Mouse (Mus musculus): ENCODE results near the gene Npas3. TPM values are rescaled to one million over a fixed set of nuclear protein-coding genes. Genes with fewer than 3 reads are reported as not detected.

Npas3 gene
- polyA plus RNA-seq, 1 experiment = not detected

- Histone ChIP-seq H3K4me1 (ENCODE audit: control insufficient read depth, insufficient read depth, low read length) (no peaks in the 10 kb centered on the region), H3K4me3 (ENCODE audit: insufficient read depth, low read depth, low read length) (no peak overlapping the region), H3K27ac (ENCODE audit: insufficient read depth, low read depth, low read length) (no peak overlapping the region)
- 93% methylated on average over 2 of the region's 2 CpGs for WGBS
- TF ChIP-seq CTCF (IDR thresholded peaks at IDR 0.05; ENCODE audit: insufficient read depth, low read depth, low read length) = no peak
- no peak for TF ChIP-seq POLR2A (IDR thresholded peaks at IDR 0.05; ENCODE audit: insufficient read depth, low read depth, low read length)
These were observed 825.5 kb downstream of the Npas3 start for GRCm38 (mm10) chr12:54074012-54074411.

GRCm38 (mm10) chr12:54080996-54081395 is 832.5 kb downstream of the Npas3 start:
- H3K4me1 ChIP-seq (ENCODE audit: control insufficient read depth, insufficient read depth, low read length) = no peaks in the 10 kb centered on the region
- H3K27ac ChIP-seq (ENCODE audit: insufficient read depth, low read depth, low read length) = no peak overlapping the region
- 97% methylated on average over 3 of the region's 3 CpGs for WGBS
- no peak overlapping the region for H3K4me3 ChIP-seq (ENCODE audit: insufficient read depth, low read depth, low read length)
- no peak for TF ChIP-seq POLR2A (IDR thresholded peaks at IDR 0.05; ENCODE audit: insufficient read depth, low read depth, low read length)
- no peak for TF ChIP-seq CTCF (IDR thresholded peaks at IDR 0.05; ENCODE audit: insufficient read depth, low read depth, low read length)

GRCm38 (mm10) chr12:54093729-54094128 is 845.3 kb downstream of the Npas3 start:
- WGBS = 54% methylated on average over 8 of the region's 8 CpGs
- Histone ChIP-seq H3K27ac (ENCODE audit: insufficient read depth, low read depth, low read length) (no peak overlapping the region), H3K4me3 (ENCODE audit: insufficient read depth, low read depth, low read length) (no peak overlapping the region), H3K4me1 (ENCODE audit: control insufficient read depth, insufficient read depth, low read length) (no peaks in the 10 kb centered on the region)
- TF ChIP-seq CTCF (IDR thresholded peaks at IDR 0.05; ENCODE audit: insufficient read depth, low read depth, low read length) (no peak), POLR2A (IDR thresholded peaks at IDR 0.05; ENCODE audit: insufficient read depth, low read depth, low read length) (no peak)

GRCm38 (mm10) chr12:54096492-54096891 is 848.0 kb downstream of the Npas3 start:
- Histone ChIP-seq H3K4me1 (ENCODE audit: control insufficient read depth, insufficient read depth, low read length) (no peaks in the 10 kb centered on the region), H3K27ac (ENCODE audit: insufficient read depth, low read depth, low read length) (no peak overlapping the region), H3K4me3 (ENCODE audit: insufficient read depth, low read depth, low read length) (no peak overlapping the region)
- 81% methylated on average over 2 of the region's 2 CpGs for WGBS
- no peak for TF ChIP-seq CTCF (IDR thresholded peaks at IDR 0.05; ENCODE audit: insufficient read depth, low read depth, low read length)
- TF ChIP-seq POLR2A (IDR thresholded peaks at IDR 0.05; ENCODE audit: insufficient read depth, low read depth, low read length) = no peak

- H3K4me3 ChIP-seq (ENCODE audit: insufficient read depth, low read depth, low read length) = no peak overlapping the region
- no peak for TF ChIP-seq POLR2A (IDR thresholded peaks at IDR 0.05; ENCODE audit: insufficient read depth, low read depth, low read length)
- no peak for TF ChIP-seq CTCF (IDR thresholded peaks at IDR 0.05; ENCODE audit: insufficient read depth, low read depth, low read length)
- no peak overlapping the region for H3K27ac ChIP-seq (ENCODE audit: insufficient read depth, low read depth, low read length)
- 65% methylated on average over 6 of the region's 6 CpGs for WGBS
- H3K4me1 ChIP-seq (ENCODE audit: control insufficient read depth, insufficient read depth, low read length) = no peaks in the 10 kb centered on the region
These were observed 849.7 kb downstream of the Npas3 start for GRCm38 (mm10) chr12:54098136-54098535.

- Histone ChIP-seq H3K4me3 (ENCODE audit: insufficient read depth, low read depth, low read length) (no peak overlapping the region), H3K4me1 (ENCODE audit: control insufficient read depth, insufficient read depth, low read length) (no peaks in the 10 kb centered on the region), H3K27ac (ENCODE audit: insufficient read depth, low read depth, low read length) (no peak overlapping the region)
- 29% methylated on average over 6 of the region's 6 CpGs for WGBS
- TF ChIP-seq CTCF (IDR thresholded peaks at IDR 0.05; ENCODE audit: insufficient read depth, low read depth, low read length) (peak; percentile 60; the same call in 1 of the 2 replicates), POLR2A (IDR thresholded peaks at IDR 0.05; ENCODE audit: insufficient read depth, low read depth, low read length) (no peak)
These were observed 850.3 kb downstream of the Npas3 start for GRCm38 (mm10) chr12:54098785-54099184.

- Histone ChIP-seq H3K4me3 (ENCODE audit: insufficient read depth, low read depth, low read length) (no peak overlapping the region), H3K27ac (ENCODE audit: insufficient read depth, low read depth, low read length) (no peak overlapping the region), H3K4me1 (ENCODE audit: control insufficient read depth, insufficient read depth, low read length) (no peaks in the 10 kb centered on the region)
- WGBS = 97% methylated on average over 3 of the region's 3 CpGs
- TF ChIP-seq CTCF (IDR thresholded peaks at IDR 0.05; ENCODE audit: insufficient read depth, low read depth, low read length) (no peak), POLR2A (IDR thresholded peaks at IDR 0.05; ENCODE audit: insufficient read depth, low read depth, low read length) (no peak)
These were observed 851.0 kb downstream of the Npas3 start for GRCm38 (mm10) chr12:54099458-54099857.

GRCm38 (mm10) chr12:54101307-54101870 is 852.9 kb downstream of the Npas3 start:
- 91% methylated on average over 5 of the region's 5 CpGs for WGBS
- H3K4me1 ChIP-seq (ENCODE audit: control insufficient read depth, insufficient read depth, low read length) = no peaks in the 10 kb centered on the region
- H3K4me3 ChIP-seq (ENCODE audit: insufficient read depth, low read depth, low read length) = no peak overlapping the region
- H3K27ac ChIP-seq (ENCODE audit: insufficient read depth, low read depth, low read length) = no peak overlapping the region
- TF ChIP-seq POLR2A (IDR thresholded peaks at IDR 0.05; ENCODE audit: insufficient read depth, low read depth, low read length) (no peak), CTCF (IDR thresholded peaks at IDR 0.05; ENCODE audit: insufficient read depth, low read depth, low read length) (no peak)

- WGBS = 84% methylated on average over 6 of the region's 6 CpGs
- H3K4me3 ChIP-seq (ENCODE audit: insufficient read depth, low read depth, low read length) = no peak overlapping the region
- H3K27ac ChIP-seq (ENCODE audit: insufficient read depth, low read depth, low read length) = no peak overlapping the region
- TF ChIP-seq POLR2A (IDR thresholded peaks at IDR 0.05; ENCODE audit: insufficient read depth, low read depth, low read length) (no peak), CTCF (IDR thresholded peaks at IDR 0.05; ENCODE audit: insufficient read depth, low read depth, low read length) (no peak)
- no peaks in the 10 kb centered on the region for H3K4me1 ChIP-seq (ENCODE audit: control insufficient read depth, insufficient read depth, low read length)
These were observed 854.0 kb downstream of the Npas3 start for GRCm38 (mm10) chr12:54102500-54102899.

- H3K4me1 ChIP-seq (ENCODE audit: control insufficient read depth, insufficient read depth, low read length) = no peaks in the 10 kb centered on the region
- WGBS = 57% methylated on average over 5 of the region's 5 CpGs
- no peak overlapping the region for H3K27ac ChIP-seq (ENCODE audit: insufficient read depth, low read depth, low read length)
- H3K4me3 ChIP-seq (ENCODE audit: insufficient read depth, low read depth, low read length) = no peak overlapping the region
- no peak for TF ChIP-seq CTCF (IDR thresholded peaks at IDR 0.05; ENCODE audit: insufficient read depth, low read depth, low read length)
- TF ChIP-seq POLR2A (IDR thresholded peaks at IDR 0.05; ENCODE audit: insufficient read depth, low read depth, low read length) = no peak
These were observed 857.1 kb downstream of the Npas3 start for GRCm38 (mm10) chr12:54105531-54105930.

Measured in olfactory bulb, adult 2 months (tissue).